Mouse (Mus musculus): ENCODE results near the gene Ugcg.

GRCm38 (mm10) chr4:59188802-59189545, at the start of gene Ugcg:
- TF ChIP-seq POLR2A (IDR thresholded peaks at IDR 0.05; ENCODE audit: insufficient read depth, low read depth, low read length) (no peak), CTCF (IDR thresholded peaks at IDR 0.05) (no peak)
